8 mouse cellular contexts compared by ENCODE assay signal in genomic region chr8:70897681-70898413, GRCm38 (mm10). TPM values are rescaled to one million over a fixed set of nuclear protein-coding genes. Genes with fewer than 3 reads are reported as not detected.
A peak's percentile ranks its signal among the peaks of the same experiment; 100 is the strongest.
DNase-seq lines count a peak whose midpoint lies in the region; ATAC-seq and TF ChIP-seq lines count a peak whose summit lies in the region.

No protein-coding gene starts in this region.

- H3K9me3 ChIP-seq in hindbrain, postnatal 0 days (ENCODE audit: low read length) = no peaks in the 10 kb centered on the region

- WGBS in hindbrain, postnatal 0 days = 0% methylated on average over 20 of the region's 20 CpGs

- H3K36me3 ChIP-seq in hindbrain, postnatal 0 days (ENCODE audit: insufficient read depth, low read length) = peaks cover 18% of the 10 kb centered on the region

- H3K4me3 ChIP-seq in gastrocnemius, adult 2 months = peak overlapping the region; percentile 90
- peak overlapping the region; percentile 86 for H3K4me3 ChIP-seq in hindbrain, postnatal 0 days (ENCODE audit: low read length)

- H3K27ac ChIP-seq in gastrocnemius, adult 2 months = peak overlapping the region; percentile 99
- H3K27ac ChIP-seq in hindbrain, postnatal 0 days = peak overlapping the region; percentile 73

- peak overlapping the region; percentile 88 for H3K9ac ChIP-seq in hindbrain, postnatal 0 days (replicated peaks; ENCODE audit: low read length)

- intact Hi-C loops in gastrocnemius, adult 2 months (cut with DNase I) = loop anchor here (2.0 kb wide), 1 partner anchor 67 kb away; no protein-coding TSS in a partner anchor

- ATAC-seq in hindbrain, postnatal 0 days = peak; percentile 57

- peaks cover 5% of the 10 kb centered on the region; the same call in 1 of the 2 replicates for H3K4me1 ChIP-seq in hindbrain, postnatal 0 days (ENCODE audit: insufficient read depth, low read length)

- peaks cover 6% of the 10 kb centered on the region for H3K27me3 ChIP-seq in hindbrain, postnatal 0 days (ENCODE audit: insufficient read depth, low read length)

- TF ChIP-seq CTCF in gastrocnemius, adult 2 months (IDR thresholded peaks at IDR 0.05) = peak; percentile 80
- TF ChIP-seq CTCF in hindbrain, postnatal 0 days (IDR thresholded peaks at IDR 0.05; ENCODE audit: low read depth) = peak; percentile 96

- peak overlapping the region; percentile 80 for H3K4me2 ChIP-seq in hindbrain, postnatal 0 days (ENCODE audit: low read depth, low read length)

- peak; percentile 79 for DNase-seq in T-cell, adult 2 months (ENCODE audit: low spot score)
- peak; percentile 93 to 95 for DNase-seq in cerebellum, postnatal 25 days
- DNase-seq in gastrocnemius, adult 2 months = peak; percentile 87
- DNase-seq in hindbrain, postnatal 0 days (ENCODE audit: low spot score) = peak; percentile 91
- peak; percentile 83 to 88 for DNase-seq in left cerebral cortex, adult 18-20 months (ENCODE audit: low spot score in 2 of 2)
- DNase-seq in lung, postnatal 4 days = peak; percentile 84 to 91
- DNase-seq in right cerebral cortex, adult 2 months (ENCODE audit: low spot score in 2 of 2) = peak; percentile 91 to 92
- DNase-seq in urinary bladder, postnatal 10 days (ENCODE audit: low spot score) = peak; percentile 54

RNA-seq across cellular contexts. Expression of gene Rpl18a, which starts 0.6 kb away (rescaled TPM):
- 1,000 to 10,000 TPM in 1 of 2 experiments, 100 to 1,000 TPM in 1; 932 to 1,039 TPM for total RNA-seq in gastrocnemius, adult 2 months (2021)
- total RNA-seq in hindbrain, postnatal 0 days (2014; rRNA removed) = 1,411 and 1,940 TPM in 2 replicates
- polyA plus RNA-seq in hindbrain, postnatal 0 days (2015; fragmentation: Nextera tagmentation; extraction: Ambion mirVana) = 2,686 and 2,710 TPM in 2 replicates
- total RNA-seq in left cerebral cortex, adult 18-20 months (2021) = 100 to 1,000 TPM; 682 to 726 TPM

RNA-seq across cellular contexts. Expression of gene Slc5a5, which starts 5.3 kb away (rescaled TPM):
- total RNA-seq in gastrocnemius, adult 2 months (2021) = not detected
- 2.5 and 2.8 TPM in 2 replicates for total RNA-seq in hindbrain, postnatal 0 days (2014; rRNA removed)
- polyA plus RNA-seq in hindbrain, postnatal 0 days (2015; fragmentation: Nextera tagmentation; extraction: Ambion mirVana) = 4.2 and 4.3 TPM in 2 replicates
- total RNA-seq in left cerebral cortex, adult 18-20 months (2021) = 10 to 100 TPM; 12.8 to 13.0 TPM

RNA-seq across cellular contexts. Expression of gene Map1s, which starts 7.9 kb away (rescaled TPM):
- total RNA-seq in gastrocnemius, adult 2 months (2021) = 10 to 100 TPM; 10.6 to 11.2 TPM
- 98.1 and 98.6 TPM in 2 replicates for total RNA-seq in hindbrain, postnatal 0 days (2014; rRNA removed)
- polyA plus RNA-seq in hindbrain, postnatal 0 days (2015; fragmentation: Nextera tagmentation; extraction: Ambion mirVana) = 52.3 and 54.4 TPM in 2 replicates
- 10 to 100 TPM; 87.1 to 98.0 TPM for total RNA-seq in left cerebral cortex, adult 18-20 months (2021)

RNA-seq across cellular contexts. Expression of gene Ccdc124, which starts 24.1 kb away (rescaled TPM):
- 10 to 100 TPM; 65.6 to 73.1 TPM for total RNA-seq in gastrocnemius, adult 2 months (2021)
- 36.0 and 45.1 TPM in 2 replicates for total RNA-seq in hindbrain, postnatal 0 days (2014; rRNA removed)
- polyA plus RNA-seq in hindbrain, postnatal 0 days (2015; fragmentation: Nextera tagmentation; extraction: Ambion mirVana) = 145 and 154 TPM in 2 replicates
- 100 to 1,000 TPM; 101 to 102 TPM for total RNA-seq in left cerebral cortex, adult 18-20 months (2021)

RNA-seq across cellular contexts. Expression of gene Kcnn1, which starts 34.8 kb away (rescaled TPM):
- 10 to 100 TPM; 18.1 to 21.5 TPM for total RNA-seq in gastrocnemius, adult 2 months (2021)
- total RNA-seq in hindbrain, postnatal 0 days (2014; rRNA removed) = 29.8 and 33.6 TPM in 2 replicates
- 7.8 and 10.8 TPM in 2 replicates for polyA plus RNA-seq in hindbrain, postnatal 0 days (2015; fragmentation: Nextera tagmentation; extraction: Ambion mirVana)
- total RNA-seq in left cerebral cortex, adult 18-20 months (2021) = 10 to 100 TPM; 17.4 to 19.3 TPM

Comparison
In these comparisons a context has a peak if more than half of its experiments do, and no peak if none do; other contexts are left out.
1. Peak in every context shown above with its lines: DNase-seq, ATAC-seq, H3K4me3 ChIP-seq and H3K27ac ChIP-seq.